In genomic region chr14:73349061-73349670, GRCm38 (mm10) we compare ENCODE assay signal across 18 mouse cellular contexts. TPM values are rescaled to one million over a fixed set of nuclear protein-coding genes. Genes with fewer than 3 reads are reported as not detected.
A peak's percentile ranks its signal among the peaks of the same experiment; 100 is the strongest.
DNase-seq lines count a peak whose midpoint lies in the region; ATAC-seq lines count a peak whose summit lies in the region.
"Had no signal": no experiment of that assay in that cellular context is flagged by ENCODE, and none has a peak within 500 bp of the region (broad histone marks: within the 10 kb centered on the region; RNA-seq: fewer than 3 reads in every experiment).

No protein-coding gene starts in this region.

- H3K9ac ChIP-seq in kidney, embryonic 14.5 days (ENCODE audit: low read depth, low read length) = no peak overlapping the region
- H3K9ac ChIP-seq: forebrain, embryonic 13.5 days; limb, embryonic 13.5 days had no signal

- H3K4me3 ChIP-seq in kidney, embryonic 14.5 days (ENCODE audit: low read length) = no peak overlapping the region
- H3K4me3 ChIP-seq: forebrain, embryonic 13.5 days; heart, embryonic 10.5 days; limb, embryonic 13.5 days; megakaryocyte, embryonic 14.5 days; myocyte had no signal

- no peak overlapping the region for H3K27ac ChIP-seq in kidney, embryonic 14.5 days (ENCODE audit: low read depth, low read length)
- H3K27ac ChIP-seq: forebrain, embryonic 13.5 days; heart, embryonic 10.5 days; limb, embryonic 13.5 days had no signal

- H3K9me3 ChIP-seq in kidney, embryonic 14.5 days (ENCODE audit: control insufficient read depth, low read length) = no peaks in the 10 kb centered on the region
- H3K9me3 ChIP-seq: forebrain, embryonic 13.5 days; heart, embryonic 10.5 days; limb, embryonic 13.5 days; megakaryocyte, embryonic 14.5 days had no signal

- no peaks in the 10 kb centered on the region for H3K36me3 ChIP-seq in kidney, embryonic 14.5 days (ENCODE audit: control insufficient read depth, insufficient read depth, low read length)
- H3K36me3 ChIP-seq: heart, embryonic 10.5 days had no signal

- WGBS in kidney, embryonic 14.5 days = 52% methylated on average over 7 of the region's 7 CpGs

- H3K4me2 ChIP-seq in kidney, embryonic 14.5 days (replicated peaks; ENCODE audit: low read depth, low read length) = no peak overlapping the region
- H3K4me2 ChIP-seq: forebrain, embryonic 13.5 days; limb, embryonic 13.5 days had no signal

- peak; percentile 46 to 76 for DNase-seq in kidney, adult 8-10 months
- peak; percentile 64 for DNase-seq in T-cell, adult 2 months (ENCODE audit: low spot score)
- peak; percentile 70 for DNase-seq in naive thymus-derived CD4-positive, alpha-beta T cell, adult 2 months (ENCODE audit: low read depth)
- no peak for DNase-seq in testis, postnatal 14 days (ENCODE audit: low spot score)
- no peak for DNase-seq in urinary bladder, postnatal 36 days (ENCODE audit: low spot score in 2 of 2)
- DNase-seq in left cerebral cortex, adult 9 months (ENCODE audit: low spot score in 2 of 2) = no peak
- DNase-seq: adrenal gland, adult 2 months; cerebellum, adult 9-11 months; heart, postnatal 36 days; layer of hippocampus, postnatal 36 days; lung, adult 2 months had no signal

- no peaks in the 10 kb centered on the region for H3K27me3 ChIP-seq in kidney, embryonic 14.5 days (ENCODE audit: control insufficient read depth, insufficient read depth, low read length)
- H3K27me3 ChIP-seq: forebrain, embryonic 13.5 days; limb, embryonic 13.5 days; megakaryocyte, embryonic 14.5 days had no signal

- no peak for ATAC-seq in kidney, embryonic 14.5 days (ENCODE audit: low FRiP score, low TSS enrichment)
- ATAC-seq in inflammation-experienced regulatory T-cells, adult 6 months = peak; percentile 83
- ATAC-seq: forebrain, embryonic 13.5 days had no signal

- H3K4me1 ChIP-seq in kidney, embryonic 14.5 days (ENCODE audit: control insufficient read depth, insufficient read depth, low read length) = 0 out of 2 replicates have a peak, but pooled peaks cover 4% of the 10 kb centered on the region
- H3K4me1 ChIP-seq: forebrain, embryonic 13.5 days; limb, embryonic 13.5 days had no signal

RNA-seq across cellular contexts. Expression of gene Rb1, which starts 23.5 kb away (rescaled TPM):
- 29.9 and 32.7 TPM in 2 replicates for polyA plus RNA-seq in kidney, embryonic 14.5 days (2014; fragmentation: Nextera tagmentation; extraction: Ambion mirVana)
- 100 to 1,000 TPM in 1 of 3 experiments, 10 to 100 TPM in 2; 21.9 to 113 (median 85.4) TPM for polyA plus RNA-seq in inflammation-experienced regulatory T-cells, adult 6 months (2017; shearing (Covaris generic))

RNA-seq across cellular contexts. Expression of gene Itm2b, which starts 35.9 kb away (rescaled TPM):
- 796 and 844 TPM in 2 replicates for polyA plus RNA-seq in kidney, embryonic 14.5 days (2014; fragmentation: Nextera tagmentation; extraction: Ambion mirVana)
- polyA plus RNA-seq in inflammation-experienced regulatory T-cells, adult 6 months (2017; shearing (Covaris generic)) = 1,000 to 10,000 TPM in 2 of 3 experiments, 100 to 1,000 TPM in 1; 933 to 1,139 (median 1,095) TPM

Comparison
In these comparisons a context has a peak if more than half of its experiments do, and no peak if none do; other contexts are left out.
1. DNase-seq: peak in kidney, adult 8-10 months (2 of 2), T-cell, adult 2 months (single experiment) and naive thymus-derived CD4-positive, alpha-beta T cell, adult 2 months (single experiment); none in testis, postnatal 14 days (single experiment), urinary bladder, postnatal 36 days (0 of 2) and left cerebral cortex, adult 9 months (0 of 2).